Mouse (Mus musculus) limb, embryonic 12.5 days (tissue): ENCODE results near the gene Dnm1. TPM values are rescaled to one million over a fixed set of nuclear protein-coding genes. Genes with fewer than 3 reads are reported as not detected.

Experiments used
- ATAC-seq: fragments of 200-750 bp; cut with Nextera tagmentation; 2 replicates; pipeline ENCODE4 v1.8.0; 2017; ENCODE audit warnings: low read depth, moderate TSS enrichment; ENCODE audit not compliant: insufficient number of reproducible peaks, insufficient read depth, low FRiP score, low TSS enrichment
- H3K27ac ChIP-seq: fragments of 300-500 bp; sonication (generic); 2 replicates; pipeline ENCODE4 v1.5.1; 2016; ENCODE audit warnings: mild to moderate bottlenecking, moderate library complexity
- H3K27me3 ChIP-seq: fragments of 300-500 bp; sonication (generic); 2 replicates; pipeline ENCODE4 v1.6.1; 2016; ENCODE audit warnings: mild to moderate bottlenecking, moderate library complexity
- H3K36me3 ChIP-seq: fragments of 300-500 bp; sonication (generic); 2 replicates; pipeline ENCODE4 v1.6.1; 2016; ENCODE audit warnings: mild to moderate bottlenecking, moderate library complexity
- H3K4me1 ChIP-seq: fragments of 300-500 bp; sonication (generic); replicated peaks from 2 replicates; pipeline ENCODE4 v1.6.1; 2016
- H3K4me2 ChIP-seq: fragments of 300-500 bp; sonication (generic); 2 replicates; pipeline ENCODE4 v1.6.1; 2016; ENCODE audit warnings: mild to moderate bottlenecking, moderate library complexity
- H3K4me3 ChIP-seq: fragments of 300-500 bp; sonication (generic); replicated peaks from 2 replicates; pipeline ENCODE4 v1.5.1; 2016; ENCODE audit warnings: mild to moderate bottlenecking
- H3K9ac ChIP-seq: fragments of 300-500 bp; sonication (generic); replicated peaks from 2 replicates; pipeline ENCODE4 v1.6.1; 2016; ENCODE audit warnings: mild to moderate bottlenecking, moderate library complexity
- H3K9me3 ChIP-seq: fragments of 300-500 bp; sonication (generic); 2 replicates; pipeline ENCODE4 v1.6.1; 2016; ENCODE audit warnings: mild to moderate bottlenecking, moderate library complexity
- WGBS: fragments of 180-500 bp; shearing (Covaris S2); methylation state at CpG from one replicate; pipeline ENCODE4 v1.1.7; 2016; 5-methylcytosine and 5-hydroxymethylcytosine counted together
- polyA plus RNA-seq: library from polyadenylated mRNA; unstranded; fragments of >200 nt; fragmentation: Nextera tagmentation; extraction: Ambion mirVana; gene quantifications from 2 replicates; pipeline ENCODE4 v1.2.1, GENCODE M21; 2016

The Dnm1 gene
- polyA plus RNA-seq, 1 experiment from 2014 or later: 38.8 TPM

DNA sequence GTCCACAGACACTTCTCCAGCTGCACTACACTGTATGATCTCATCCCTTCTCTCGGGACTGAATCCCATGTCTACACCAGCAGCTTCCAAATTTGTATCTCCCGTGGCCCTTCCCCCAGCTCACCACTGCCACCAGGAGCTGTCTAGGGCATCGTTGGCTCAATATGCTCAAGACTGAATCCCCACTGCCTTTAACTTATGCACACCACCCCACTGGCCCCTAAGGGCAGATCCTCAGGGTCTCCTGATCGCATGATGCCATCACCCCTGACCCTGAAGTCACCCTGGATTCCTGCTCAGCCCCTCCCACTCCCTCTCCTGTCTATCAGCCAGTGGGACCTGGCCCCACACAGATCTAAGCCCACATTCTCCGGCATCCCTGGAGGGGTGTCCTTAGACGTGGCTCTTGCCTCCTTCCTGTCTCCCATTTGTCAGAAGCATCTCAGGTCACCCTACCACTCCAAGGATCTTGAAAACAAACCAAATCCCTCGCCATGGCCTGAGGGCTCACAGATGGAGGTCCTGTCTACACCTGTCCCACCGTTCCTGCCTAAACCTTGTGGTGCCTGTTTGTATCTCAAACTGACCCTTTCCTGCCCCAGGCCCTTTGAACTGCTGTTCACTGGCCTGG lies 3.4 kb downstream of the Dnm1 start:
- WGBS: 65% methylated on average over 8 of the region's 8 CpGs
- ATAC-seq: no peak
- Histone ChIP-seq H3K36me3 (peaks cover 50% of the 10 kb centered on the region), H3K4me3 (no peak overlapping the region), H3K9ac (no peak overlapping the region), H3K9me3 (no peaks in the 10 kb centered on the region), H3K4me2 (peak overlapping the region; percentile 17; the same call in 1 of the 2 replicates), H3K4me1 (peaks cover 38% of the 10 kb centered on the region), H3K27me3 (no peaks in the 10 kb centered on the region), H3K27ac (no peak overlapping the region)

DNA sequence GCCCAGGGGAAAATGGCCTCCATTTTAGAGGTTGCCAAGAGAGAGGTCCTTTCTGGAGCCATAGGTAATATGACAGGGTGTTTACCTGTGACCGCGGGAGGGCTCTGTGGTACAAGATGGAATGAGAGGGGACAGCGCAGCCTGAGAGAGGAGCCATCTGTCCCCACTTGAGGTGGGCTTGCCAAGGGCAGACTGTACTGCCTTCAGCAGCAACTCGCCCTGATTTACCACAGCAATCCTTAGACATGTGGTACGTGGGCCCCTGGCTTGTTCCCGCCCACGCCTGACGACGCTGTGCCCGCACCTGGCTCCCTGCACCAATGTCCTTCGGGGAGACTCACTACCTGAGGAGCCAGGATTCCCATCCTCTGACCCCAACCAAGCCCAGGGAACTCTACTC lies 4.8 kb downstream of the Dnm1 start:
- no peak for ATAC-seq
- peaks cover 62% of the 10 kb centered on the region for H3K36me3 ChIP-seq
- 80% methylated on average over 11 of the region's 11 CpGs for WGBS
- H3K27ac ChIP-seq: no peak overlapping the region
- H3K4me3 ChIP-seq: no peak overlapping the region
- H3K27me3 ChIP-seq: no peaks in the 10 kb centered on the region
- no peak overlapping the region for H3K9ac ChIP-seq
- H3K4me2 ChIP-seq: no peak overlapping the region
- peaks cover 33% of the 10 kb centered on the region for H3K4me1 ChIP-seq
- no peaks in the 10 kb centered on the region for H3K9me3 ChIP-seq

- WGBS: 77% methylated on average over 6 of the region's 6 CpGs
- H3K9me3 ChIP-seq: no peaks in the 10 kb centered on the region
- no peak overlapping the region for H3K27ac ChIP-seq
- peaks cover 71% of the 10 kb centered on the region for H3K36me3 ChIP-seq
- no peaks in the 10 kb centered on the region for H3K27me3 ChIP-seq
- no peak for ATAC-seq
- peaks cover 30% of the 10 kb centered on the region for H3K4me1 ChIP-seq
- H3K9ac ChIP-seq: no peak overlapping the region
- no peak overlapping the region for H3K4me3 ChIP-seq
- H3K4me2 ChIP-seq: no peak overlapping the region
These were observed 6.1 kb downstream of the Dnm1 start for GRCm38 (mm10) chr2:32347019-32347418.

- ATAC-seq: no peak
- no peak overlapping the region for H3K4me3 ChIP-seq
- H3K9ac ChIP-seq: no peak overlapping the region
- 67% methylated on average over 14 of the region's 14 CpGs for WGBS
- no peaks in the 10 kb centered on the region for H3K9me3 ChIP-seq
- H3K4me1 ChIP-seq: peaks cover 7% of the 10 kb centered on the region
- peak overlapping the region; percentile 19; the same call in 1 of the 2 replicates for H3K27ac ChIP-seq
- no peaks in the 10 kb centered on the region for H3K27me3 ChIP-seq
- H3K4me2 ChIP-seq: no peak overlapping the region
- peaks cover 74% of the 10 kb centered on the region for H3K36me3 ChIP-seq
These were observed 8.4 kb downstream of the Dnm1 start for GRCm38 (mm10) chr2:32344598-32345321.

GRCm38 (mm10) chr2:32344056-32344455 lies 9.1 kb downstream of the Dnm1 start:
- Histone ChIP-seq H3K9me3 (no peaks in the 10 kb centered on the region), H3K36me3 (peaks cover 74% of the 10 kb centered on the region), H3K27me3 (no peaks in the 10 kb centered on the region), H3K9ac (no peak overlapping the region), H3K4me2 (no peak overlapping the region), H3K27ac (no peak overlapping the region), H3K4me1 (peaks cover 5% of the 10 kb centered on the region), H3K4me3 (no peak overlapping the region)
- WGBS: 75% methylated on average over 10 of the region's 10 CpGs
- no peak for ATAC-seq

GRCm38 (mm10) chr2:32343351-32343671 lies 9.8 kb downstream of the Dnm1 start:
- H3K9me3 ChIP-seq: no peaks in the 10 kb centered on the region
- no peak overlapping the region for H3K9ac ChIP-seq
- H3K4me2 ChIP-seq: no peak overlapping the region
- ATAC-seq: no peak
- H3K36me3 ChIP-seq: peaks cover 73% of the 10 kb centered on the region
- H3K27me3 ChIP-seq: no peaks in the 10 kb centered on the region
- 92% methylated on average over 2 of the region's 2 CpGs for WGBS
- H3K4me1 ChIP-seq: 0 out of 2 replicates have a peak, but pooled peaks cover under 1% of the 10 kb centered on the region
- H3K4me3 ChIP-seq: no peak overlapping the region
- no peak overlapping the region for H3K27ac ChIP-seq

GRCm38 (mm10) chr2:32342539-32343350 lies 10.4 kb downstream of the Dnm1 start:
- 68% methylated on average over 6 of the region's 6 CpGs for WGBS
- ATAC-seq: no peak
- Histone ChIP-seq H3K27me3 (no peaks in the 10 kb centered on the region), H3K27ac (no peak overlapping the region), H3K4me1 (no peaks in the 10 kb centered on the region), H3K9ac (no peak overlapping the region), H3K9me3 (no peaks in the 10 kb centered on the region), H3K4me2 (no peak overlapping the region), H3K4me3 (no peak overlapping the region), H3K36me3 (peaks cover 73% of the 10 kb centered on the region)

DNA sequence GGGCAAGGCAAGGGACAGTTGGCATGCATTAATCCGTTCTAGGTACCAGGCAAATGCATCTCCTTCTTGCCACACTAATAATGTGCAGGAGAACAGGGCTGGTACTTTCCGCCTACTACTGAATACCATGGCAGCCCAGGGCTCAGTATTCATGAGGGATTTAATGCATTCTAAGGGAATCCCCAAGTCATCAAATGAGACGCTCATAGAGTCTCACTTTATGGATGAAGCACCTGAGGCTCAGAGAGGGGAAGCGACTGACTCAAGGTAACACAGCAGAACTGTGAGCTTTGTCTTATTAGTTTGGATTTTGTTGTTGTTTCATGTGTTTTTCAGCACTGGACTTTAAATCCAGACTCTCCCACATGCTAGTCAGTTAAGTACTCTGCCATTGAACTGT lies 11.1 kb downstream of the Dnm1 start:
- no peaks in the 10 kb centered on the region for H3K4me1 ChIP-seq
- WGBS: 91% methylated on average over 4 of the region's 4 CpGs
- no peaks in the 10 kb centered on the region for H3K9me3 ChIP-seq
- no peak overlapping the region for H3K4me3 ChIP-seq
- peaks cover 73% of the 10 kb centered on the region for H3K36me3 ChIP-seq
- no peak for ATAC-seq
- H3K4me2 ChIP-seq: no peak overlapping the region
- H3K9ac ChIP-seq: no peak overlapping the region
- H3K27ac ChIP-seq: no peak overlapping the region
- no peaks in the 10 kb centered on the region for H3K27me3 ChIP-seq

DNA sequence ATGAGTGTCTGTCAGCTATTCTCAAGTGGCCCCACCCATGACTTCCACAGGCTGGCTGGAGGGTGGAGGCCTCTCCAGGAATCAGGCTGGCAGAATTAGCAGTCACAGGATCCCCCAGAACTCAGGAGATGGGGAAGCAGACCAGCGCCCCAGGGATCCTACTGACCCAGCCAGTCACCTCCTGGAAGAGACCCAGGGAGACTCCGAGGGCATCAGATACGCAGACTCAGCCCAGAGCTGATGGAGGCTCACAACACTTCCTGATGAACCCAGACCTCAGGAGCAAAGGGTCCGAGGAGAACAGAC lies 11.6 kb downstream of the Dnm1 start:
- ATAC-seq: no peak
- H3K9ac ChIP-seq: no peak overlapping the region
- no peaks in the 10 kb centered on the region for H3K27me3 ChIP-seq
- H3K4me1 ChIP-seq: no peaks in the 10 kb centered on the region
- H3K27ac ChIP-seq: no peak overlapping the region
- H3K4me2 ChIP-seq: no peak overlapping the region
- 93% methylated on average over 4 of the region's 4 CpGs for WGBS
- H3K9me3 ChIP-seq: no peaks in the 10 kb centered on the region
- peaks cover 73% of the 10 kb centered on the region for H3K36me3 ChIP-seq
- H3K4me3 ChIP-seq: no peak overlapping the region

- H3K9ac ChIP-seq: no peak overlapping the region
- no peaks in the 10 kb centered on the region for H3K4me1 ChIP-seq
- 78% methylated on average over 13 of the region's 13 CpGs for WGBS
- H3K9me3 ChIP-seq: no peaks in the 10 kb centered on the region
- H3K27me3 ChIP-seq: no peaks in the 10 kb centered on the region
- no peak overlapping the region for H3K27ac ChIP-seq
- H3K36me3 ChIP-seq: peaks cover 75% of the 10 kb centered on the region
- ATAC-seq: no peak
- no peak overlapping the region for H3K4me2 ChIP-seq
- H3K4me3 ChIP-seq: no peak overlapping the region
These were observed 12.1 kb downstream of the Dnm1 start for GRCm38 (mm10) chr2:32340836-32341633.
